In genomic region chr12:51516726-51517125, GRCm38 (mm10) we compare ENCODE assay signal across 26 mouse cellular contexts.
"Had no signal": no experiment of that assay in that cellular context is flagged by ENCODE, and none has a peak within 500 bp of the region (broad histone marks: within the 10 kb centered on the region; RNA-seq: fewer than 3 reads in every experiment).

No protein-coding gene starts in this region.

- H3K4me1 ChIP-seq: embryonic facial prominence, embryonic 10.5 days; embryonic facial prominence, embryonic 12.5 days; embryonic facial prominence, embryonic 13.5 days; embryonic facial prominence, embryonic 15.5 days; forebrain, embryonic 10.5 days; forebrain, embryonic 12.5 days; forebrain, embryonic 13.5 days; forebrain, embryonic 15.5 days had no signal

- H3K4me2 ChIP-seq: embryonic facial prominence, embryonic 12.5 days; embryonic facial prominence, embryonic 13.5 days; embryonic facial prominence, embryonic 15.5 days; forebrain, embryonic 12.5 days; forebrain, embryonic 13.5 days; forebrain, embryonic 15.5 days had no signal

- H3K9ac ChIP-seq: embryonic facial prominence, embryonic 12.5 days; embryonic facial prominence, embryonic 13.5 days; embryonic facial prominence, embryonic 15.5 days; forebrain, embryonic 12.5 days; forebrain, embryonic 13.5 days; forebrain, embryonic 15.5 days had no signal

- H3K27me3 ChIP-seq: embryonic facial prominence, embryonic 12.5 days; embryonic facial prominence, embryonic 13.5 days; embryonic facial prominence, embryonic 15.5 days; forebrain, embryonic 12.5 days; forebrain, embryonic 13.5 days; forebrain, embryonic 15.5 days had no signal

- DNase-seq: cerebellum, adult 2 months; cerebellum, adult 8-10 months; cerebellum, adult 9-10 months; cerebellum, adult 9-11 months; cerebellum, postnatal 10 days; cerebellum, postnatal 14 days; cerebellum, postnatal 25 days; cerebellum, postnatal 36 days; embryo, embryonic 11 days; gastrocnemius, adult 2 months; gastrocnemius, postnatal 10 days; gastrocnemius, postnatal 14 days; gastrocnemius, postnatal 25 days; gastrocnemius, postnatal 36 days; heart, adult 18-20 months; heart, adult 2 months had no signal

- H3K36me3 ChIP-seq: embryonic facial prominence, embryonic 10.5 days; embryonic facial prominence, embryonic 12.5 days; embryonic facial prominence, embryonic 13.5 days; embryonic facial prominence, embryonic 15.5 days; forebrain, embryonic 10.5 days; forebrain, embryonic 12.5 days; forebrain, embryonic 15.5 days had no signal

- H3K27ac ChIP-seq: embryonic facial prominence, embryonic 10.5 days; embryonic facial prominence, embryonic 12.5 days; embryonic facial prominence, embryonic 13.5 days; embryonic facial prominence, embryonic 15.5 days; forebrain, embryonic 10.5 days; forebrain, embryonic 12.5 days; forebrain, embryonic 13.5 days; forebrain, embryonic 15.5 days; gastrocnemius, adult 2 months; heart, adult 2 months had no signal

- ATAC-seq: forebrain, embryonic 13.5 days; forebrain, embryonic 14.5 days; forebrain, embryonic 15.5 days had no signal

- H3K9me3 ChIP-seq: embryonic facial prominence, embryonic 10.5 days; embryonic facial prominence, embryonic 12.5 days; embryonic facial prominence, embryonic 13.5 days; embryonic facial prominence, embryonic 15.5 days; forebrain, embryonic 10.5 days; forebrain, embryonic 12.5 days; forebrain, embryonic 13.5 days; forebrain, embryonic 15.5 days had no signal

- H3K4me3 ChIP-seq: embryonic facial prominence, embryonic 10.5 days; embryonic facial prominence, embryonic 12.5 days; embryonic facial prominence, embryonic 13.5 days; embryonic facial prominence, embryonic 15.5 days; erythroblast, embryonic 14.5 days; forebrain, embryonic 10.5 days; forebrain, embryonic 12.5 days; forebrain, embryonic 13.5 days; forebrain, embryonic 15.5 days; gastrocnemius, adult 2 months; heart, adult 2 months had no signal
